Mouse (Mus musculus): ENCODE data around the gene Ssc4d.

GRCm38 (mm10) chr5:135994725-135995687 is 20.7 kb upstream of the Ssc4d start, which contains the start of gene Dtx2:
- TF ChIP-seq CTCF (IDR thresholded peaks at IDR 0.05; ENCODE audit: low read depth, low read length) (peak; percentile 14), POLR2A (IDR thresholded peaks at IDR 0.05; ENCODE audit: insufficient read depth, low read length) (peak; percentile 88)
